Mouse (Mus musculus) layer of hippocampus, postnatal 10 days (tissue): ENCODE measurements around the gene Cep63. TPM values are rescaled to one million over a fixed set of nuclear protein-coding genes. Genes with fewer than 3 reads are reported as not detected.

Source experiments
- DNase-seq, 2 experiments: peaks; one replicate each; pipeline ENCODE4 v3.0.0; 2021; ENCODE audit warnings: low spot score in 2 of 2
- long read RNA-seq: library from polyadenylated mRNA; stranded (forward); transcript quantifications from one replicate; pipeline ENCODE4 v2.0.0, GENCODE M21; 2023
- total RNA-seq, 2 experiments: library from RNA; stranded (reverse); gene quantifications; 2 replicates each; pipeline ENCODE4 v1.2.3; 2021

Cep63 gene
- 10 to 100 TPM; 28.5 to 30.2 TPM for total RNA-seq
- long read RNA-seq, full-length matches to known transcripts: 10 of 19 reads
- long read RNA-seq, partial matches to known transcripts: 2 of 19 reads
- long read RNA-seq, other reads (novel, unspliced or antisense): 7 of 19 reads

- peak; percentile 99 to 100 for DNase-seq
These were observed at the start of gene Cep63, which contains the start of gene Anapc13 for GRCm38 (mm10) chr9:102625983-102626838. TSS of gene Cep63 (minus strand) at chr9:102626534. TSS of gene Anapc13 (plus strand) at chr9:102626296.

- DNase-seq: no peak
These were observed 49.6 kb upstream of the Cep63 start for GRCm38 (mm10) chr9:102675922-102676321.

GRCm38 (mm10) chr9:102673381-102673780, 47.0 kb upstream of the Cep63 start:
- no peak for DNase-seq

- no peak for DNase-seq
These were observed 42.6 kb upstream of the Cep63 start for GRCm38 (mm10) chr9:102668906-102669305.

GRCm38 (mm10) chr9:102668115-102668514, 41.8 kb upstream of the Cep63 start:
- no peak for DNase-seq

- DNase-seq: no peak
These were observed 30.2 kb upstream of the Cep63 start for GRCm38 (mm10) chr9:102656355-102657095.

- DNase-seq: no peak
These were observed 24.9 kb upstream of the Cep63 start for GRCm38 (mm10) chr9:102651199-102651720.

GRCm38 (mm10) chr9:102650637-102651036, 24.3 kb upstream of the Cep63 start:
- no peak for DNase-seq

GRCm38 (mm10) chr9:102649917-102650527, 23.7 kb upstream of the Cep63 start:
- DNase-seq: no peak

- DNase-seq: no peak
These were observed 20.7 kb upstream of the Cep63 start for GRCm38 (mm10) chr9:102647010-102647409.

- no peak for DNase-seq
These were observed 18.9 kb upstream of the Cep63 start for GRCm38 (mm10) chr9:102645119-102645695.

GRCm38 (mm10) chr9:102643486-102644101, 17.3 kb upstream of the Cep63 start:
- DNase-seq: peak; percentile 62 to 67

GRCm38 (mm10) chr9:102643071-102643485, 16.7 kb upstream of the Cep63 start:
- no peak for DNase-seq

GRCm38 (mm10) chr9:102641531-102641930, 15.2 kb upstream of the Cep63 start:
- no peak for DNase-seq

- DNase-seq: no peak
These were observed 13.2 kb upstream of the Cep63 start for GRCm38 (mm10) chr9:102639510-102639909.

- no peak for DNase-seq
These were observed 12.6 kb upstream of the Cep63 start for GRCm38 (mm10) chr9:102638963-102639362.

GRCm38 (mm10) chr9:102637115-102637514, 10.8 kb upstream of the Cep63 start:
- no peak for DNase-seq

GRCm38 (mm10) chr9:102636553-102636952, 10.2 kb upstream of the Cep63 start:
- DNase-seq: peak; percentile 70 to 74

GRCm38 (mm10) chr9:102634453-102634852, 8.1 kb upstream of the Cep63 start:
- no peak for DNase-seq

- DNase-seq: peak; percentile 49 to 63
These were observed 6.7 kb upstream of the Cep63 start for GRCm38 (mm10) chr9:102632923-102633537.
